Mouse (Mus musculus): Measurements from ENCODE around the gene Map3k6.

DNA sequence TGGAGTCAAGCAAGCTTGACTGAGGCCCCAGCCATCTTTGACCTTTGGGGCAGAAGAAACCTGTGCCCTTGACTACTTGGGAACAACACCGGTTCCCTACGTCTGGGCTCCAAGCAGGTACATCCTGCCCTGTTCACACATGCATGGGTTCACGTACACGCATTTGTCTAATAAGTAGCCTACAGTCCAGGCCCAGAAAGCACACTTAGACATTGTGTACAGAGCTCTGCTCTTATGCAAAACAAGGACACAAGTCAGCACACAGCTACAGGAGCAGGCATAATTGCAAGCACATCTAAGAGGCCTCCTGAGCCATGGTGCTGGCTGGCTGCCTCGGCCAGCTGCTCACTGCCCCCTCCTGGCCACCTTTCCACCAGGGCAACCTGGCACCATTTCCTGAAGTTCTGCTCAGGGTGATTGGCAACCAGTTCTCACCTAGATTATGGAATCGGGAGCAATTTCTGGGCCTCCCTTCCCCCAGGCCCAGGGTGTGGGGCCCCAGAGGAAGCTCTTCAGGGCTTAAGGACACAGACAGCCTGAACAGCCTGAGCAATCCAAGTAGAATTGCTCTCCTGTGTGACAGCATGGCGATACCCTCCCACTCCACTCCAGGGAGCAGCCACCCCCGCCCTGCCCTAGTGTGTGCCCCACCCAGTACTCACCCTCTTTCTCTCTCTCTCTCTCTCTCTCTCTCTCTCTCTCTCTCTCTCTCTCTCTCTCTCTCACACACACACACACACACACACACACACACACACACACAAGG is 39.4 kb upstream of the Map3k6 start:
- TF ChIP-seq TAL1 (IDR thresholded peaks at IDR 0.05; ENCODE audit: low read length) = no peak
- no peak for TF ChIP-seq GATA1 (IDR thresholded peaks at IDR 0.05; ENCODE audit: low read length)

Measured in erythroblast, embryonic 14.5 days (primary cell).